Mouse (Mus musculus): ENCODE measurements around the gene Robo1. TPM values are rescaled to one million over a fixed set of nuclear protein-coding genes. Genes with fewer than 3 reads are reported as not detected.

Robo1 gene
- polyA plus RNA-seq, 1 experiment: 3.5 TPM

GRCm38 (mm10) chr16:72934908-72935307 lies 626.8 kb downstream of the Robo1 start:
- H3K27me3 ChIP-seq (ENCODE audit: control insufficient read depth, insufficient read depth, low read length): no peaks in the 10 kb centered on the region
- no peaks in the 10 kb centered on the region for H3K36me3 ChIP-seq (ENCODE audit: control insufficient read depth, insufficient read depth, low read length)
- TF ChIP-seq POLR2A (IDR thresholded peaks at IDR 0.05; ENCODE audit: control insufficient read depth, low read depth, low read length): no peak
- H3K4me3 ChIP-seq (ENCODE audit: control insufficient read depth, low read depth, low read length): no peak overlapping the region
- no peaks in the 10 kb centered on the region for H3K4me1 ChIP-seq (ENCODE audit: control insufficient read depth, insufficient read depth, low read length)
- no peak overlapping the region for H3K27ac ChIP-seq (ENCODE audit: control insufficient read depth, insufficient read depth, low read depth, low read length)

GRCm38 (mm10) chr16:72937183-72937582 lies 629.1 kb downstream of the Robo1 start:
- no peaks in the 10 kb centered on the region for H3K36me3 ChIP-seq (ENCODE audit: control insufficient read depth, insufficient read depth, low read length)
- no peak overlapping the region for H3K4me3 ChIP-seq (ENCODE audit: control insufficient read depth, low read depth, low read length)
- H3K27me3 ChIP-seq (ENCODE audit: control insufficient read depth, insufficient read depth, low read length): no peaks in the 10 kb centered on the region
- TF ChIP-seq CTCF (IDR thresholded peaks at IDR 0.05; ENCODE audit: control insufficient read depth, insufficient read depth, insufficient replicate concordance, low read depth, low read length) (no peak), POLR2A (IDR thresholded peaks at IDR 0.05; ENCODE audit: control insufficient read depth, low read depth, low read length) (no peak)
- no peaks in the 10 kb centered on the region for H3K4me1 ChIP-seq (ENCODE audit: control insufficient read depth, insufficient read depth, low read length)
- no peak overlapping the region for H3K27ac ChIP-seq (ENCODE audit: control insufficient read depth, insufficient read depth, low read depth, low read length)

- Histone ChIP-seq H3K4me3 (ENCODE audit: control insufficient read depth, low read depth, low read length) (no peak overlapping the region), H3K36me3 (ENCODE audit: control insufficient read depth, insufficient read depth, low read length) (no peaks in the 10 kb centered on the region), H3K27me3 (ENCODE audit: control insufficient read depth, insufficient read depth, low read length) (no peaks in the 10 kb centered on the region), H3K27ac (ENCODE audit: control insufficient read depth, insufficient read depth, low read depth, low read length) (no peak overlapping the region), H3K4me1 (ENCODE audit: control insufficient read depth, insufficient read depth, low read length) (no peaks in the 10 kb centered on the region)
- TF ChIP-seq CTCF (IDR thresholded peaks at IDR 0.05; ENCODE audit: control insufficient read depth, insufficient read depth, insufficient replicate concordance, low read depth, low read length) (no peak), POLR2A (IDR thresholded peaks at IDR 0.05; ENCODE audit: control insufficient read depth, low read depth, low read length) (no peak)
Measured at GRCm38 (mm10) chr16:72939862-72940261, 631.8 kb downstream of the Robo1 start.

GRCm38 (mm10) chr16:72940786-72941185 lies 632.7 kb downstream of the Robo1 start:
- Histone ChIP-seq H3K27me3 (ENCODE audit: control insufficient read depth, insufficient read depth, low read length) (no peaks in the 10 kb centered on the region), H3K4me3 (ENCODE audit: control insufficient read depth, low read depth, low read length) (no peak overlapping the region), H3K36me3 (ENCODE audit: control insufficient read depth, insufficient read depth, low read length) (no peaks in the 10 kb centered on the region), H3K27ac (ENCODE audit: control insufficient read depth, insufficient read depth, low read depth, low read length) (no peak overlapping the region), H3K4me1 (ENCODE audit: control insufficient read depth, insufficient read depth, low read length) (no peaks in the 10 kb centered on the region)
- TF ChIP-seq POLR2A (IDR thresholded peaks at IDR 0.05; ENCODE audit: control insufficient read depth, low read depth, low read length) (no peak), CTCF (IDR thresholded peaks at IDR 0.05; ENCODE audit: control insufficient read depth, insufficient read depth, insufficient replicate concordance, low read depth, low read length) (no peak)

GRCm38 (mm10) chr16:72944403-72944802 lies 636.3 kb downstream of the Robo1 start:
- Histone ChIP-seq H3K27me3 (ENCODE audit: control insufficient read depth, insufficient read depth, low read length) (no peaks in the 10 kb centered on the region), H3K36me3 (ENCODE audit: control insufficient read depth, insufficient read depth, low read length) (no peaks in the 10 kb centered on the region), H3K27ac (ENCODE audit: control insufficient read depth, insufficient read depth, low read depth, low read length) (no peak overlapping the region), H3K4me3 (ENCODE audit: control insufficient read depth, low read depth, low read length) (no peak overlapping the region), H3K4me1 (ENCODE audit: control insufficient read depth, insufficient read depth, low read length) (no peaks in the 10 kb centered on the region)
- TF ChIP-seq CTCF (IDR thresholded peaks at IDR 0.05; ENCODE audit: control insufficient read depth, insufficient read depth, insufficient replicate concordance, low read depth, low read length) (no peak), POLR2A (IDR thresholded peaks at IDR 0.05; ENCODE audit: control insufficient read depth, low read depth, low read length) (no peak)

- Histone ChIP-seq H3K27me3 (ENCODE audit: control insufficient read depth, insufficient read depth, low read length) (no peaks in the 10 kb centered on the region), H3K4me3 (ENCODE audit: control insufficient read depth, low read depth, low read length) (no peak overlapping the region), H3K4me1 (ENCODE audit: control insufficient read depth, insufficient read depth, low read length) (no peaks in the 10 kb centered on the region), H3K27ac (ENCODE audit: control insufficient read depth, insufficient read depth, low read depth, low read length) (no peak overlapping the region), H3K36me3 (ENCODE audit: control insufficient read depth, insufficient read depth, low read length) (no peaks in the 10 kb centered on the region)
- TF ChIP-seq CTCF (IDR thresholded peaks at IDR 0.05; ENCODE audit: control insufficient read depth, insufficient read depth, insufficient replicate concordance, low read depth, low read length) (no peak), POLR2A (IDR thresholded peaks at IDR 0.05; ENCODE audit: control insufficient read depth, low read depth, low read length) (no peak)
Measured at GRCm38 (mm10) chr16:72951969-72952368, 643.9 kb downstream of the Robo1 start.

GRCm38 (mm10) chr16:72959018-72959702 lies 651.1 kb downstream of the Robo1 start:
- TF ChIP-seq POLR2A (IDR thresholded peaks at IDR 0.05; ENCODE audit: control insufficient read depth, low read depth, low read length) (no peak), CTCF (IDR thresholded peaks at IDR 0.05; ENCODE audit: control insufficient read depth, insufficient read depth, insufficient replicate concordance, low read depth, low read length) (no peak)
- no peaks in the 10 kb centered on the region for H3K4me1 ChIP-seq (ENCODE audit: control insufficient read depth, insufficient read depth, low read length)
- H3K27me3 ChIP-seq (ENCODE audit: control insufficient read depth, insufficient read depth, low read length): no peaks in the 10 kb centered on the region
- H3K4me3 ChIP-seq (ENCODE audit: control insufficient read depth, low read depth, low read length): no peak overlapping the region
- no peaks in the 10 kb centered on the region for H3K36me3 ChIP-seq (ENCODE audit: control insufficient read depth, insufficient read depth, low read length)
- H3K27ac ChIP-seq (ENCODE audit: control insufficient read depth, insufficient read depth, low read depth, low read length): no peak overlapping the region
